Mouse (Mus musculus): Measurements from ENCODE around the gene Mrgprh.

DNA sequence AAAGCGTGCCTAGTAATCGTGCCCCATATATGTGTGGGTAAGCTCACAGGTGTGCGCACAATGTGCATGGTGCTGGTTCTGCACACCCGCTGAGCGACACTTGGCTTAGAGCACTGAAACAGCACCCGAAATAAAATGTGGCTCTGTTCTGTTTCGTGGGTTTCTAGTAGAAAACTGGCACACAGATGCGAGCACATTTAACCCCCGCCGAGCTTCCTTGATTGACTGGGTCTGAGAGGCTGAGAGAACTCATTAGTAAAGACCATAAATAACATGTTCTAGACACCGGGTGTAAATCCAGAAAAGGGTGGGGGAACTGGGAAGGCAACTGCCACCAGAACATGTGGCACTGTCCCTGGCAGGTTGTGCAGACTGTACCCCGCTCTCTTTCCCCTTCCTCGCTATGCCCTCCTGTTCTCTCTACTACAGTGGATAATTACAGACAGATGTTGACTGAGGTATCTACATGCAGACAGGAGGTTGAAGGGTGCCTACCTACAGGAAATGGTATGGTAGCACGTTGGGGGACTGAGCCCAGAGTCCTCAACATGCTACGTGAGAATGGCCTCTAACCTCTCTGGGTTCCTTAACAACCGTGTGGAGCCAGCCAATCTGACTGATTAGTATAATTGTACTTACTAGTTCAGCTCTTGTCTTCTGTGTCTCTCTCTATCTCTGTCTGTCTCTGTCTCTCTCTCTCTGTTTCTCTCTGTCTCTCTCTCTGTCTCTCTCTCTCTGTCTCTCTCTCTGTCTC, 3.4 kb upstream of the Mrgprh start:
- no peak for TF ChIP-seq CTCF (IDR thresholded peaks at IDR 0.05; ENCODE audit: insufficient read depth, low read depth, low read length)
- TF ChIP-seq POLR2A (IDR thresholded peaks at IDR 0.05; ENCODE audit: insufficient read depth, low read depth, low read length) = no peak
